Mouse (Mus musculus): ENCODE results near the gene Fcgrt. TPM values are rescaled to one million over a fixed set of nuclear protein-coding genes. Genes with fewer than 3 reads are reported as not detected.

Fcgrt gene
- total RNA-seq, 1 experiment = 10.6 TPM

GRCm38 (mm10) chr7:45048923-45049657, 54.6 kb downstream of the Fcgrt start:
- DNase-seq (ENCODE audit: low read depth, low spot score) = no peak
- in situ Hi-C loops (cut with MboI; ENCODE audit: low sequenced_read_pairs in 2 of 2, unreplicated experiment in 2 of 2) = no loop called here
- TF ChIP-seq ZC3H11A (IDR thresholded peaks at IDR 0.05; ENCODE audit: borderline replicate concordance, low read depth, low read length) (no peak), CHD2 (IDR thresholded peaks at IDR 0.05; ENCODE audit: low read depth, low read length) (no peak), ZNF384 (IDR thresholded peaks at IDR 0.05; ENCODE audit: low read depth, low read length) (no peak)
- H3K4me3 ChIP-seq (ENCODE audit: insufficient read depth in 1 of 2, low read depth in 1 of 2, low read length in 2 of 2, poor library complexity in 1 of 2, severe bottlenecking in 1 of 2) = peak overlapping the region in 1 of 2 experiments; percentile 44; a peak in 1 of 4 replicates
- H3K9me3 ChIP-seq (ENCODE audit: control insufficient read depth, insufficient read depth, low read depth, low read length) = no peaks in the 10 kb centered on the region
- no peak overlapping the region for H3K9ac ChIP-seq (ENCODE audit: insufficient read depth, low read depth, low read length, poor library complexity, severe bottlenecking)
- no peak overlapping the region for H3K27ac ChIP-seq (ENCODE audit: insufficient read depth, low read depth, low read length, poor library complexity, severe bottlenecking)
- H3K36me3 ChIP-seq (ENCODE audit: control insufficient read depth, insufficient read depth, low read length, poor library complexity, severe bottlenecking) = peaks cover 48% of the 10 kb centered on the region
- H3K4me1 ChIP-seq (ENCODE audit: control insufficient read depth in 2 of 2, insufficient read depth in 2 of 2, low read length in 2 of 2, poor library complexity in 1 of 2) = peaks cover 4 to 29% of the 10 kb centered on the region in 2 experiments; a peak in 3 of 4 replicates

- TF ChIP-seq ZNF384 (IDR thresholded peaks at IDR 0.05; ENCODE audit: low read depth, low read length) = no peak
- no peak for TF ChIP-seq MAFK (IDR thresholded peaks at IDR 0.05; ENCODE audit: insufficient read depth, low read depth, low read length)
- peak overlapping the region; percentile 16 to 33; a peak in 3 of 4 replicates for H3K4me3 ChIP-seq (ENCODE audit: insufficient read depth in 1 of 2, low read depth in 1 of 2, low read length in 2 of 2, poor library complexity in 1 of 2, severe bottlenecking in 1 of 2)
- peaks cover 4 to 29% of the 10 kb centered on the region in 2 experiments; a peak in 3 of 4 replicates for H3K4me1 ChIP-seq (ENCODE audit: control insufficient read depth in 2 of 2, insufficient read depth in 2 of 2, low read length in 2 of 2, poor library complexity in 1 of 2)
- H3K9ac ChIP-seq (ENCODE audit: insufficient read depth, low read depth, low read length, poor library complexity, severe bottlenecking) = 0 out of 2 replicates have a peak overlapping the region, but pooled peaks have one; percentile 29
- DNase-seq (ENCODE audit: low read depth, low spot score) = no peak
- H3K36me3 ChIP-seq (ENCODE audit: control insufficient read depth, insufficient read depth, low read length, poor library complexity, severe bottlenecking) = peaks cover 52% of the 10 kb centered on the region
- H3K9me3 ChIP-seq (ENCODE audit: control insufficient read depth, insufficient read depth, low read depth, low read length) = no peaks in the 10 kb centered on the region
- in situ Hi-C loops (cut with MboI; ENCODE audit: low sequenced_read_pairs in 2 of 2, unreplicated experiment in 2 of 2) = no loop called here
- no peak overlapping the region for H3K27ac ChIP-seq (ENCODE audit: insufficient read depth, low read depth, low read length, poor library complexity, severe bottlenecking)
Measured at GRCm38 (mm10) chr7:45048001-45048890, 55.4 kb downstream of the Fcgrt start.

DNA sequence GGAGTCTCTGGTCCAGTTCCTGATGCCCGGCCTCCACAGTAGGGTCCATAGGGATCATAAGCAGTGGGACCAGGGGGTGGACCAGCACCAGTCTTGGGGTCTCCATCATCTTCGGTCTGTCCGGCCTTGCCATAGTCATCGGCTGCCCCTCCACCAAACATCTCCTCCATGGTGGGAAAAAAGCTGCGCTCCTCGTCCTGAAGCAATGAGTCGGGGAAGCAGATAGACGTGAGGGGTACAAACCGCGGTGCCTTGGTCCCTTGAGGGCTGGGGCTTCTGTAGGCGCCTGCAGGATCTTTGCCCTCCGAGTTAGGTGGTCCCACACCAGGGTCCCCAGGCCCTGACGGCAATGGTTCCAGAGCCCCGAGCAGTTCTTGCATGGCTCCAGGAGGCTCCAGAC, 56.2 kb downstream of the Fcgrt start:
- H3K9ac ChIP-seq (ENCODE audit: insufficient read depth, low read depth, low read length, poor library complexity, severe bottlenecking) = 0 out of 2 replicates have a peak overlapping the region, but pooled peaks have one; percentile 32
- TF ChIP-seq ZNF384 (IDR thresholded peaks at IDR 0.05; ENCODE audit: low read depth, low read length) = no peak
- TF ChIP-seq CHD2 (IDR thresholded peaks at IDR 0.05; ENCODE audit: low read depth, low read length) = no peak
- TF ChIP-seq MAFK (IDR thresholded peaks at IDR 0.05; ENCODE audit: insufficient read depth, low read depth, low read length) = no peak
- no peak for TF ChIP-seq ZC3H11A (IDR thresholded peaks at IDR 0.05; ENCODE audit: borderline replicate concordance, low read depth, low read length)
- TF ChIP-seq HCFC1 (IDR thresholded peaks at IDR 0.05; ENCODE audit: borderline replicate concordance, insufficient read depth, low read length) = no peak
- no peak overlapping the region for H3K27ac ChIP-seq (ENCODE audit: insufficient read depth, low read depth, low read length, poor library complexity, severe bottlenecking)
- H3K9me3 ChIP-seq (ENCODE audit: control insufficient read depth, insufficient read depth, low read depth, low read length) = no peaks in the 10 kb centered on the region
- H3K4me3 ChIP-seq (ENCODE audit: insufficient read depth in 1 of 2, low read depth in 1 of 2, low read length in 2 of 2, poor library complexity in 1 of 2, severe bottlenecking in 1 of 2) = peak overlapping the region; percentile 16 to 32; a peak in 3 of 4 replicates
- no peak for DNase-seq (ENCODE audit: low read depth, low spot score)
- in situ Hi-C loops (cut with MboI; ENCODE audit: low sequenced_read_pairs in 2 of 2, unreplicated experiment in 2 of 2) = no loop called here
- H3K4me1 ChIP-seq (ENCODE audit: control insufficient read depth in 2 of 2, insufficient read depth in 2 of 2, low read length in 2 of 2, poor library complexity in 1 of 2) = peaks cover 4 to 29% of the 10 kb centered on the region in 2 experiments; a peak in 3 of 4 replicates
- H3K36me3 ChIP-seq (ENCODE audit: control insufficient read depth, insufficient read depth, low read length, poor library complexity, severe bottlenecking) = peaks cover 59% of the 10 kb centered on the region

DNA sequence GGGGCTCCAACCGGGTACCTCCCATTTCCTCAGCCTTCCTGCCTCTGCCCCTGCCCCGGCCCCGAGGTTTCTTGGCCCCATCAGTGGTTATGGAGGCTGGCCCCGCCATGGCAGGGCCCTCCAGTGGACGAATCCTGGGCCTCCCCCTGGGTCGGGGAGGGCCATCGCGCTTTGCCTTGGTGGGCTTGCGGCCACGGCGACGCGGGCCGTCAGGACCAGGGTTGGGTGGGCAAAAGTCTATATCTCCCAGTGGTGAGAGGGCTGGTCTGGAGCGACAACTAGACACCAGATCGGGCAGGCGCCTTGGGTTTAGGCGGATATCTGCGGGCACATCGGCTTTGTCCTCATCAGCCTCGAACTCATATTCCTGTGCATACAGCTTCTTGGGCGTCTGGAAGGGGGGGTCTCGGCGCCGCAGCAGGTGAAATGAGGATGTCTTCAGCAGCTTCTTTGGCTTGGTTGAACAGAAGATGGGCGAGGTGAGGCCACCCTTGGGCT, 56.7 kb downstream of the Fcgrt start:
- peaks cover 62% of the 10 kb centered on the region for H3K36me3 ChIP-seq (ENCODE audit: control insufficient read depth, insufficient read depth, low read length, poor library complexity, severe bottlenecking)
- no peak overlapping the region for H3K27ac ChIP-seq (ENCODE audit: insufficient read depth, low read depth, low read length, poor library complexity, severe bottlenecking)
- no peaks in the 10 kb centered on the region for H3K9me3 ChIP-seq (ENCODE audit: control insufficient read depth, insufficient read depth, low read depth, low read length)
- peak overlapping the region; percentile 16 to 53 for H3K4me3 ChIP-seq (ENCODE audit: insufficient read depth in 1 of 2, low read depth in 1 of 2, low read length in 2 of 2, poor library complexity in 1 of 2, severe bottlenecking in 1 of 2)
- in situ Hi-C loops (cut with MboI; ENCODE audit: low sequenced_read_pairs in 2 of 2, unreplicated experiment in 2 of 2) = no loop called here
- no peak for TF ChIP-seq ZC3H11A (IDR thresholded peaks at IDR 0.05; ENCODE audit: borderline replicate concordance, low read depth, low read length)
- no peak for TF ChIP-seq MAFK (IDR thresholded peaks at IDR 0.05; ENCODE audit: insufficient read depth, low read depth, low read length)
- TF ChIP-seq ZNF384 (IDR thresholded peaks at IDR 0.05; ENCODE audit: low read depth, low read length) = no peak
- TF ChIP-seq HCFC1 (IDR thresholded peaks at IDR 0.05; ENCODE audit: borderline replicate concordance, insufficient read depth, low read length) = no peak
- TF ChIP-seq CHD2 (IDR thresholded peaks at IDR 0.05; ENCODE audit: low read depth, low read length) = no peak
- peaks cover 4 to 29% of the 10 kb centered on the region in 2 experiments; a peak in 3 of 4 replicates for H3K4me1 ChIP-seq (ENCODE audit: control insufficient read depth in 2 of 2, insufficient read depth in 2 of 2, low read length in 2 of 2, poor library complexity in 1 of 2)
- DNase-seq (ENCODE audit: low read depth, low spot score) = no peak
- H3K9ac ChIP-seq (ENCODE audit: insufficient read depth, low read depth, low read length, poor library complexity, severe bottlenecking) = peak overlapping the region; percentile 19

All from ES-E14 (cell line).